Mouse (Mus musculus) kidney, adult 18-20 months (tissue): ENCODE data around the gene Skint5.
"Not testable (repeated sequence)": the region's sequence is repeated elsewhere in the genome, so short reads cannot be mapped to it uniquely, and the experiment has no call there.

ENCODE experiments used
- DNase-seq: peaks from one replicate; pipeline ENCODE4 v3.0.0; 2021

Gene Skint5

DNA sequence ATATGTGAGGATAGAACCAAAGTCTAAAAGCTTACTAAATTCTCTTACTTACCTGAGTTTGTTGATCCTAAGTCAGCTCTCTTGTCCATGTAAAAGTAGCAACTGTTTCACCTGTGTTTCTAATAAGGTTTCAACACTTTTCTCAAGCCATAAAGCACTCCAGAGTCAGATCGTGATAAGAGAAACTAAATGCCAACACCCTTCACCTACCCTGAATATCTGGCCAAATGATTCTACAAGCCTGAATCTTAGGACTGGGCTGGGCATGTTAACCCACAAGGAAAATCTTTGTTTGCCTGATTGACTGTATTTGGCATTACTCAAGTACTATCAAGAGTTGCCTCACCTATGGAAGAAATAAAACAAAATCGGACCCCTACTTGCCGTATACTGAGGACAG lies at the start of gene Skint5:
Gene Skint5, minus strand, starts transcription at position 101 of the 400 bp plus-strand sequence.
- DNase-seq = no peak

DNA sequence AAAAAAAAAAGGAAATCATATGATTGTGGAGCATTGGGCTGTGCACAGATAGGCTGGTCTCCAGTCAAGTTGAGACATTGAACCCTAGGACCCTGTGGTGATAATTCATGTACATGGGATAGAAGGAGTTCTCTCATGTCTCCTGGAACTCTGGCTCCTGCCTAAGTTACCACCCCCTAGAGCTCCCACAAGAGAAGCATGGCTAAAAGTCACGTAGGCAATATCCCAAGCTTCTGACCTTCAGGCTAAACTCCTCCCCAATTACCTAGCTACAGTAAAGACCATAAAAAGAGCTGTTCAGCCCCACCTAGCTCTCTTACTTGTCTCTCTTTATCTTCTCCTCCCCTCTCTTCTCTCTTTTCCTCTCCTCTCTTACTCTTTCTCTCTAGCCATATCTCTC lies 42.0 kb downstream of the Skint5 start:
- DNase-seq = no peak

DNA sequence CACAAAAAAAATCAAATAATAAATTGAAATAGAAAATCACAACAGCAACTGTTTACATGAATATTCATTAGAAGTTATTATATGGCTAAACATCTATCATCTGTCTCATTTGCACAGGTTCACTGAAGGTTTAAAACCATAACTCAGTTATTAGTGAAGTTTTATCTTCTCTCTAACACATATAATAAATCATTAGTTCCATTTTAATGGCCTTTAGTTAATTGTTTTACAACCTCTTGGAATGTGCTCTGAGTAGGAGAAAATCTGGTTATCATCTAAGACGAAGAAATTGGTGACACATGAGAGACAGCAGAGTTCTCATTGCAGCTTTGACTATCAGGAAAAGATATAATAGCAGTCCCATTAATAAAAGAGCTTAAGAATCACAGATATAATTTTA lies 235.1 kb downstream of the Skint5 start:
- no peak for DNase-seq

DNA sequence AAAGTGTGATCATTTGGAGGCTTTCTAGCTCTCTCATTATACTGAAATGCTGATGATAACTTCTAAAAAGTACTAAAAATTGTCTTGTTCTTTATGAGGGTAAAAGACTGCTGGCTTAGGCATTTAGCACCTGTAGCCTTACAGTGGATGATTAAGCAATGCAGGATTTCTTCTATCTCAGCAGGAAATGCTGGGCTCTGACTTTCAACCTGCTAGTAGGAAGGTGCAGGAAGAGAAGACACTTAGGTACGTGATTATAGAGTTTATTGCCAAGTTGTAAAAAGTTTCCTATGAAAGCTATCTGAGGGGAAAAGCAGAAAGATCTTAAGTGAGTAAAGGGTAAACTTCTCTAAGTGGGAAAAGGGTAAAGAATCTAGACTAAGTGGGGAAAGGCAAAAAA lies 235.6 kb downstream of the Skint5 start:
- DNase-seq = no peak

DNA sequence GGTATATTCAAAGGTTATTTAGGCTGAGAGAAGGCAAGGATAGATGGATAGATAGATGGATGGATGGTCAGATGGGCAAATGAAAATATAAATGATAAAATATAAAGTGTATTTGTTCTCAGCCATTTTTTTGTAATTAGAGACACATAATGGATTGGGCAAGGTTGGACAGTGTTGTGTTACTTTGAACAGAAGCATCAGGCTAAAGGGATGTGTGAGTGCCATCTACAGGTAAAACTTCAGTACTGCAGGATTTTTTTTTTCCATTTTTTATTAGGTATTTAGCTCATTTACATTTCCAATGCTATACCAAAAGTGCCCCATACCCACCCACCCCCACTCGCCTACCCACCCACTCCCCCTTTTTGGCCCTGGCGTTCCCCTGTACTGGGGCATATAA lies 551.1 kb downstream of the Skint5 start:
- DNase-seq = not testable (repeated sequence)
